Mouse (Mus musculus) cerebellum, adult 2 months (tissue): Measurements from ENCODE around the gene H2-DMb1.

Source experiments
- CTCF ChIP-seq: fragments of 200-500 bp; IDR thresholded peaks from 2 replicates; pipeline ENCODE4 v1.5.1; 2011; ENCODE audit warnings: low read depth, mild to moderate bottlenecking, control low read depth, low read length, moderate library complexity, borderline replicate concordance; ENCODE audit not compliant: insufficient read depth
- POLR2A ChIP-seq: fragments of 200-500 bp; IDR thresholded peaks from 2 replicates; pipeline ENCODE4 v1.6.1; 2011; ENCODE audit warnings: low read length, control low read depth, borderline replicate concordance; ENCODE audit not compliant: insufficient read depth

DNA sequence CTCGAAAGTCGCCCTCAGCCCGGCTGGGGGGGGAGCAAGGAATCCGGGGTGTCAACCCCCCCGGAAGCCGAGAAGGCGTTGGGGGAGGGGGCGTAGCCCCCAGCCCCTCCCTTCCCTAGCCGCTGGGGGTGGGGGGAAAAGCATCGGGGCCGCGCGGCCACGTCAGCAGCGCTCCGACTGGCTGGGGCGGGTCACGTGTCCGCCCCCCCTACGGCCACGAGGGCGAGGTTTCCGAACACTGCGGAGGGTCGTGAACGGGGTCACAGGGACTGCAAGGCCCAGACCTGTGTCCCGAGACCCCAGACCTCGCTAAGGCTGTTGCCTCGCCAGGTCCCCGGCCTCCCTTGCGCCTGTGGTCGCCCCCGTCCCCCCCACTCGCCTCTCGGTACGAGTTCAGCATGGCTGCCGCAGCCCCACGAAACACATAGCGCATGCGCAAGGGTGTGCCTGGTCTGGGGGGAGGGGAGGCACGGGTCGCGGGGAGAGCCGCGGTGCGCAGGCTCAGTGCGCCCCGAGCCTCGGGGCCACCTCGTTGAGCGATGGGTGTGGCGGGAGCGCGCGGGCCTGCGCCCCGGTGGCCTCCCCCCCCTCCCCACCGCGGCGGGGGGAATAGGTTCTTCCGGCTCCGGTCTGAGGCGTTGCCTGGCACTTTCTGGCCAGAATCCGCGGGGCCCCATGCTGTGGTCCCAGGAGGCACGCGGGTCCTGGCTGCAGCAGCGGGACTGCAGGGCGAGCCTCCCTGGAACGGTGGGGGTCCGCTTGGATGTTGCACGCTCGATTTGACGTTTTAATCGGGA, 30.5 kb upstream of the H2-DMb1 start, which contains the start of gene Brd2:
- no peak for TF ChIP-seq CTCF
- TF ChIP-seq POLR2A = peak; percentile 60
